Mouse (Mus musculus) intestine, postnatal 0 days (tissue): ENCODE measurements around the gene Ryr2. TPM values are rescaled to one million over a fixed set of nuclear protein-coding genes. Genes with fewer than 3 reads are reported as not detected.

Source experiments
- ATAC-seq: fragments of 200-750 bp; cut with Nextera tagmentation; 2 replicates; pipeline ENCODE4 v1.8.0; 2017; ENCODE audit warnings: mild to moderate bottlenecking, moderate TSS enrichment, moderate library complexity
- H3K27ac ChIP-seq: fragments of 300-500 bp; sonication (generic); 2 replicates; pipeline ENCODE4 v1.5.1; 2014; ENCODE audit warnings: mild to moderate bottlenecking, low read depth, low read length, moderate library complexity
- H3K27me3 ChIP-seq: fragments of 300-500 bp; sonication (generic); replicated peaks from 2 replicates; pipeline ENCODE4 v1.6.1; 2014; ENCODE audit warnings: low read length, mixed read lengths; ENCODE audit not compliant: control insufficient read depth, insufficient read depth
- H3K36me3 ChIP-seq: fragments of 300-500 bp; sonication (generic); 2 replicates; pipeline ENCODE4 v1.6.1; 2014; ENCODE audit warnings: mild to moderate bottlenecking, moderate library complexity; ENCODE audit not compliant: control insufficient read depth, insufficient read depth
- H3K4me1 ChIP-seq: fragments of 300-500 bp; sonication (generic); replicated peaks from 2 replicates; pipeline ENCODE4 v1.6.1; 2014; ENCODE audit warnings: antibody characterized with exemption, low read length, mixed read lengths; ENCODE audit not compliant: control insufficient read depth, insufficient read depth
- H3K4me2 ChIP-seq: fragments of 300-500 bp; sonication (generic); replicated peaks from 2 replicates; pipeline ENCODE4 v1.6.1; 2014; ENCODE audit warnings: low read depth, mild to moderate bottlenecking, moderate library complexity
- H3K4me3 ChIP-seq: fragments of 300-500 bp; sonication (generic); 2 replicates; pipeline ENCODE4 v1.5.1; 2014; ENCODE audit warnings: low read depth, low read length
- H3K9ac ChIP-seq: fragments of 300-500 bp; sonication (generic); 2 replicates; pipeline ENCODE4 v1.6.1; 2014; ENCODE audit warnings: mild to moderate bottlenecking, low read depth, low read length
- H3K9me3 ChIP-seq: fragments of 300-500 bp; sonication (generic); 2 replicates; pipeline ENCODE4 v1.6.1; 2016; ENCODE audit warnings: mixed run types; ENCODE audit not compliant: control insufficient read depth
- CTCF ChIP-seq: sonication (generic); IDR thresholded peaks from 2 replicates; pipeline ENCODE4 v1.5.1; 2016; ENCODE audit warnings: low read depth, mild to moderate bottlenecking, control low read depth, antibody characterized with exemption, moderate library complexity
- WGBS: fragments of 180-500 bp; shearing (Covaris S2); extraction: QIAGEN DNeasy Blood & Tissue Kit; methylation state at CpG from one replicate; pipeline ENCODE4 v1.1.7; 2014; 5-methylcytosine and 5-hydroxymethylcytosine counted together
- polyA plus RNA-seq: library from polyadenylated mRNA; unstranded; fragments of >200 nt; fragmentation: Nextera tagmentation; extraction: Ambion mirVana; gene quantifications from 2 replicates; pipeline ENCODE4 v1.2.1, GENCODE M21; 2015

Gene Ryr2
- polyA plus RNA-seq, 1 experiment from 2014 or later, result 0.74 TPM

DNA sequence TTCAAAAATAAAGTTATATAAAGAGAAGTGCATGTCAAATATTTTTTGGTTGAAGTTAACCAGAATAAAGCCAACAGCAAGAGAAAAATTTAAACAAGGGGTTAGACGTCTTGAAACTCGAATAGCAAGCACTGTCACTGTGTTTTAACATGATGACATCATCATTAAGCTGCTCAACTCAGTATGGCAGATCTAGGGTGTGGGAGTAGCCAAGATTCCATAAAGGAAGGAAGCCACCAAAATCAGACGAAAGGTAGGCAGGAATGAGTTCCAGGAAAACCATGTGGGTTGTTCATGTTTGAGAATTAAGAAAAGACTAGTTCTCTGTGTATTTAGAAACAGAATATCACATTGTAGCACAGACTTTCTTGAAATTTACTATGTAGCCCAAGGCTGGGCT, 192.1 kb downstream of the Ryr2 start:
- no peak for ATAC-seq

DNA sequence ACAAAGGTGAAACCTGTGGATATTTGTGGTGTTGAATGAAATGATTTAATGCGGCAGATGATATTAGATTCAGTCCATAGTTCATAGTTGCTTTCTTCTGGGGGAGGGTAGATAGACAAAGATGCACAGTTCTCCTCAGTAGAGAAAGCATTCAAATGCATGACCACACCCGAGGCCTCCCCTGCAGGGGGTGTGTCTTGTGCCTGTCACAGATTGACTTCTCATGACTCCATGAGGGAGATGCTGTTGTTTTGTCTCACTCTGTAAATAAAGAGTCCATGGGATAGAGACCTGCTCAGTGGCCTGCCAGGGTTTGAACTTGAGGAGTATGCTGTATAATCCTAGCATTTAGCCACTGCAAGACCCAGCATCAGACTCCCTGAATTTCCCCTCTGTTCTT, 194.5 kb downstream of the Ryr2 start:
- H3K4me1 ChIP-seq, result no peaks in the 10 kb centered on the region
- no peak overlapping the region for H3K4me2 ChIP-seq
- no peak overlapping the region for H3K9ac ChIP-seq
- H3K27me3 ChIP-seq, result no peaks in the 10 kb centered on the region
- H3K4me3 ChIP-seq, result no peak overlapping the region
- ATAC-seq, result no peak
- H3K36me3 ChIP-seq, result no peaks in the 10 kb centered on the region
- H3K27ac ChIP-seq, result no peak overlapping the region
- H3K9me3 ChIP-seq, result no peaks in the 10 kb centered on the region
- 89% methylated on average over 2 of the region's 2 CpGs for WGBS
- no peak for TF ChIP-seq CTCF

More for the DNA sequence above, 192.1 kb downstream of the Ryr2 start:
- no peak overlapping the region for H3K4me2 ChIP-seq
- H3K36me3 ChIP-seq, result no peaks in the 10 kb centered on the region
- H3K4me3 ChIP-seq, result no peak overlapping the region
- H3K27ac ChIP-seq, result no peak overlapping the region
- WGBS, result 65% methylated on average over 3 of the region's 3 CpGs
- no peaks in the 10 kb centered on the region for H3K4me1 ChIP-seq
- H3K27me3 ChIP-seq, result no peaks in the 10 kb centered on the region
- no peaks in the 10 kb centered on the region for H3K9me3 ChIP-seq
- H3K9ac ChIP-seq, result no peak overlapping the region
- no peak for TF ChIP-seq CTCF

DNA sequence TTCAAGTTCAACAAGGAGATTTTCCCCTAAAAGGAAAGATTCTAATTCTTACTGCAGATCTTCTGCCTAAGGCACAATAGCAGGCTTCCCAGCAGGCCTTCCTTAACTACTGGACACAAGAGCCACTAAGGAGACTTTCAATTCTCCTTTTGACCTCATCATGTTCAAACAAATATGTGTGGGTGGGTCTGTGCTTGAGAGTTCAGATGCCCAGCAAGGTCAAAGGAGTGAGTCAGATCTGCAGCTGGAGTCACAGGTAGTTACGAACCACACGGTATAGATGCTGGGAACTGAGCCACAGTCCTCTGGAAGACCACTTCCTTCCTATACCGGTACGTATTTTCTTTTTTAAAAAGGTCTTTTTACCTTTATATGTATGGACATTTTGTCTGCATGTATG, 198.6 kb downstream of the Ryr2 start:
- 81% methylated on average over 4 of the region's 4 CpGs for WGBS
- no peak for ATAC-seq
- no peak overlapping the region for H3K27ac ChIP-seq

DNA sequence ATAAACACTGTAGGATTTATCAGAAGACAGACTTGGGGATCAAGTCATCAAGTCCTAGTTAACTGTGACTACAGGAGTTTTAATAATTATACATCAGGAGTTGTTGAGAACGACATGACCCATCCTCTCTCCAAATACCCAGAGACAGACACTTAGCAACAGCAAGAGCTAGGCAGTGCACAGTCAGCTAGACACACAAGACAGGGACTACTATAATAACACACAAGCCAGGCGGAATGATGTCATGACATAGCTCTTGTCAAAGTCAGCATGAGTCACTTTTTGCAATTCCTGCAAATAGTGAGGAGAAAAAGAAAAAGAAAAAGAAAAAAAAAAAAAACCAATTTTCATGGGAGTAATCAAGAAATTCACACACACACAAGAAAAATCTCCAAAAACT, 201.6 kb downstream of the Ryr2 start:
- Histone ChIP-seq H3K27ac (no peak overlapping the region), H3K9ac (no peak overlapping the region), H3K9me3 (no peaks in the 10 kb centered on the region), H3K4me2 (no peak overlapping the region), H3K36me3 (no peaks in the 10 kb centered on the region), H3K4me1 (no peaks in the 10 kb centered on the region), H3K27me3 (no peaks in the 10 kb centered on the region), H3K4me3 (no peak overlapping the region)
- WGBS, result 73% methylated on average over 2 of the region's 2 CpGs
- no peak for TF ChIP-seq CTCF
- no peak for ATAC-seq

More for the DNA sequence above, 198.6 kb downstream of the Ryr2 start:
- H3K36me3 ChIP-seq, result no peaks in the 10 kb centered on the region
- no peak overlapping the region for H3K4me3 ChIP-seq
- H3K27me3 ChIP-seq, result no peaks in the 10 kb centered on the region
- no peaks in the 10 kb centered on the region for H3K4me1 ChIP-seq
- no peaks in the 10 kb centered on the region for H3K9me3 ChIP-seq
- no peak overlapping the region for H3K9ac ChIP-seq
- no peak overlapping the region for H3K4me2 ChIP-seq
- no peak for TF ChIP-seq CTCF

DNA sequence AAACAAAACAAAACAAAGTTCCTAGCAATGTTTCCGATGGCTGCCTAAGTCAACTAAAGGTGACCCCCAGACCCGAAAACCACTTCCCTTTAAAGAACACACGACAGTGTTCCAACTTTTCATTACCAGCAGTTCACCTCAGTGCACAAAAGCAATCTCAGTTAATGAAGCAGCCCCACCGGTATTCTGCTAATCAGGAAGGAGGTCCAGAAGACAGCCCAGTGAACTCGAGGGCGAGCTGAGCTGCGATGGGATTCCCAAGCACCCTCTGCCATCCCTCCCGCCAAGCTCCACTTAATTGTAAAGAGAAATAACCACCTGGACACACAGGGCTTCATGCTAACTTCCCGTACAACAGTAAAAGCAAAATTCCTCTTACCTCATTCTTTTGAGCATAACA, 203.5 kb downstream of the Ryr2 start:
- Histone ChIP-seq H3K27me3 (no peaks in the 10 kb centered on the region), H3K4me3 (no peak overlapping the region), H3K27ac (no peak overlapping the region), H3K36me3 (no peaks in the 10 kb centered on the region), H3K9ac (no peak overlapping the region), H3K4me1 (no peaks in the 10 kb centered on the region), H3K4me2 (no peak overlapping the region), H3K9me3 (no peaks in the 10 kb centered on the region)
- TF ChIP-seq CTCF, result no peak
- WGBS, result 74% methylated on average over 9 of the region's 9 CpGs
- no peak for ATAC-seq

DNA sequence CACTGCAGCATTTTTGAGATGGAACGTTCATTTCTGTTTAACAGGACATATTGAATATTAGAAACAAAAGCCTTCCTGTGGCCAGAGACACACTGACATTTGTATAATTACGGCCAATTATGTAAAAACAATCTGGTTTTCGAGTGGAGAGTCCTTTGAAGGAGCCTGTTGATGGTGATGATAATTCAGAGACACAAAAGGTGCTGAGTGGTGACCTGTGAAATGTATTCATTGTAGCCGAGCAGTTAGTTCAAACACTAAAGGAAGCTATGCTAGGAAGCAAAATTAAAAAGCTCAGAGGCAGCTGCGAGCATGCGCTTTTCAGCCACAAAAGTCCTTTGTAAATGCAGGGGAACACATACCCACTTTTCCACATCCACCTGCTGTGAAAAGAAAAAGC, 203.9 kb downstream of the Ryr2 start:
- WGBS, result 75% methylated on average over 6 of the region's 6 CpGs
- TF ChIP-seq CTCF, result no peak
- Histone ChIP-seq H3K27ac (no peak overlapping the region), H3K9ac (no peak overlapping the region), H3K27me3 (no peaks in the 10 kb centered on the region), H3K36me3 (no peaks in the 10 kb centered on the region), H3K9me3 (no peaks in the 10 kb centered on the region), H3K4me1 (no peaks in the 10 kb centered on the region), H3K4me3 (no peak overlapping the region), H3K4me2 (no peak overlapping the region)
- no peak for ATAC-seq

DNA sequence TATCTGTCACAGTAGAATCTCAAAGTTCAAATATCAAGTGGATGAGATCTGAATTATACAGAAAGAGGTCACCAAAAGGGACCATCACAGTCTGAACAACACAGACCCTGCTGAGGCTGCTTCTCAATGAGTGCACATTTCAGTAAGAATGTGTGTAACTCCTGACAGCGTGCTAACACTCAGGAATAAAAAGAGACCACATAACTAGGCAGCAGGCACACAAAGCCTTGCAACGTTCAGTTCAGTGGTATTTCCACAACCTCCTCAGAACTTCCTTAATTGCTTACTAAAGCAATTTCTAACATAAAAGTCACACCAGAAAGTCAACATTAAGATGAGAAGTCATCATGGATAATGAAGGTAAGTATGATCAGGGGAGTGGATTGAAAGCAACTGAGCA, 206.1 kb downstream of the Ryr2 start:
- no peak for TF ChIP-seq CTCF

More for the DNA sequence above, 206.1 kb downstream of the Ryr2 start:
- WGBS, result 70% methylated on average over 2 of the region's 2 CpGs
- Histone ChIP-seq H3K36me3 (no peaks in the 10 kb centered on the region), H3K9ac (no peak overlapping the region), H3K4me3 (no peak overlapping the region), H3K4me2 (no peak overlapping the region), H3K27ac (no peak overlapping the region), H3K27me3 (no peaks in the 10 kb centered on the region), H3K4me1 (no peaks in the 10 kb centered on the region), H3K9me3 (no peaks in the 10 kb centered on the region)
- no peak for ATAC-seq
